Mouse (Mus musculus) lung, postnatal 0 days (tissue): ENCODE results near the gene Rraga.

Experiments used
- CTCF ChIP-seq: IDR thresholded peaks from 2 replicates; pipeline ENCODE4 v1.5.1; 2016; ENCODE audit warnings: antibody characterized with exemption, mild to moderate bottlenecking
- EP300 ChIP-seq: IDR thresholded peaks from 2 replicates; pipeline ENCODE4 v1.6.1; 2016; ENCODE audit warnings: antibody characterized with exemption, mild to moderate bottlenecking, control low read depth

DNA sequence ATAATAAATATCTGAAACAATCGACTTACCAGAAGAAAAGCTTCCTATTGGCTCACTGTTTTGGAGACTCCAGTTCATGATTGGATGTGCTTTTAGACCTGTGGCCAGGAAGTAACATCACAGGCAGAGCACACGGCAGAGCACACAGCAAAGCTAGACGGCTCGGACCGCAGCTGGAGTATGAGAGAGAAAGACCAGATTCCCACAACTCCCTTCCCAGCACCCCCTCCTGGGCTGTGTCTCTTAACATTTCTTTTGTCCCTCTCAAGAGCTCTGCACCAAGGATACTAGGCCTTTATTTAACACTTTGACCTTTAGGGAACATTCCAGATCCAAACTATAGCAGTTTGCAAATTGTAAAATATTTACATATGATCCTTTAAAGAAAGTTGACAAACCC, 36.5 kb upstream of the Rraga start:
- TF ChIP-seq CTCF (no peak), EP300 (no peak)
